Mouse (Mus musculus): ENCODE data around the gene Myo18a. TPM values are rescaled to one million over a fixed set of nuclear protein-coding genes. Genes with fewer than 3 reads are reported as not detected.

Gene Myo18a
- polyA plus RNA-seq, 1 experiment from 2014 or later, result 29.5 TPM

DNA sequence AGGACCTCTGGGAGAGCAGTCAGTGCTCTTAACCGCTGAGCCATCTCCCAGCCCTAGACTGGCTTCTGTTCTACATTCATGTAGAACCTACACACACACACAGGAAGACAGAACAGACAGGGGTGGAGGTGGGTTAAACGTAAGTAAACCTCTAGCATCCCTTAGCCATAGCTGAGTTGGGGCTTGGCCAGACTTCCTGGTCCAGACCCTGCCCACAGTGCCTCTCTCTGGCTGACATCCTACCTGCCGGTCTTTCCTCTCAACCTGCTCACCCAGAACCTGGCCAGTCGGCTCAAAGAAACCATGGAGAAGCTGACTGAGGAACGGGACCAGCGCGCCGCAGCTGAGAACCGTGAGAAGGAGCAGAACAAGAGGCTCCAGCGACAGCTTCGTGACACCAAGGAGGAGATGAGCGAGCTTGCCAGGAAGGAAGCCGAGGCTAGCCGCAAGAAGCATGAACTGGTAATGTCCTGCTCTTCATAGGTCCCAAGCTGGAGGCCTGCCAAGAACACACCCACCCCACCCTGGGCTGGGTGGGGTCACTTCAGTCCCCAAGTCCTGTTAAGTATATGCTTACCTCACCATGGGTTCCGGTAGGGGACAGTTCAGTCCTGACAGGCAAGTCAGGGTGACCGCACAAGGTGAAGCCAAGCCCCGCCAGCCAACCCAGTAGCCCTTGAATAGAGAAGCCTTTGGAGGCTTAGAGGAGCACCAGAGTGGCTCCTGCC, 90.1 kb downstream of the Myo18a start:
- Histone ChIP-seq H3K9me3 (replicated peaks) (no peaks in the 10 kb centered on the region), H3K4me1 (peaks cover 56% of the 10 kb centered on the region), H3K4me3 (no peak overlapping the region), H3K27me3 (ENCODE audit: low read depth, poor library complexity, severe bottlenecking) (peaks cover 84% of the 10 kb centered on the region), H3K36me3 (peaks cover 72% of the 10 kb centered on the region), H3K27ac (no peak overlapping the region)
- DNase-seq (ENCODE audit: low spot score), result no peak
- WGBS, result 90% methylated on average over 17 of the region's 17 CpGs

DNA sequence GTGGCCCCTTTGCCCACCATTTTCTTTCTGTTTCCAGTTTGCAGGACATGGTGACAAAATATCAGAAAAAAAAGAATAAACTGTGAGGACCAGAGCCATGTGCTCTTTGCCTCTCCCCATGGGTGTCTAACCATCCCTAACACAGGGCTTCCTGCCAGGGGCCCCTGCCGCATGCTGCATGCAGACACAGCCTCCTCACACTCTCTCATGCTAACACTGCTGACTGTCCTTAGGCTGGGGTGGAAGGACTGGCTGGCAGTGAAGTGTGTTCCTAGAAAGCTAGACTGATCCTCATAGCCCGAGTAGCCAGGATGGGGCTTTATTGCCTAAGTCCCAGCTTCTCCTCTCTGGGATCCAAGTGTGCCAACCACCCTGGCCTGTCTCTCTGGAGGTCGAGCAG, 91.6 kb downstream of the Myo18a start:
- peaks cover 84% of the 10 kb centered on the region for H3K27me3 ChIP-seq (ENCODE audit: low read depth, poor library complexity, severe bottlenecking)
- no peak overlapping the region for H3K4me3 ChIP-seq
- H3K27ac ChIP-seq, result no peak overlapping the region
- no peak for DNase-seq (ENCODE audit: low spot score)
- no peaks in the 10 kb centered on the region for H3K9me3 ChIP-seq (replicated peaks)
- peaks cover 69% of the 10 kb centered on the region for H3K36me3 ChIP-seq
- peaks cover 58% of the 10 kb centered on the region for H3K4me1 ChIP-seq
- WGBS, result 62% methylated on average over 3 of the region's 3 CpGs

DNA sequence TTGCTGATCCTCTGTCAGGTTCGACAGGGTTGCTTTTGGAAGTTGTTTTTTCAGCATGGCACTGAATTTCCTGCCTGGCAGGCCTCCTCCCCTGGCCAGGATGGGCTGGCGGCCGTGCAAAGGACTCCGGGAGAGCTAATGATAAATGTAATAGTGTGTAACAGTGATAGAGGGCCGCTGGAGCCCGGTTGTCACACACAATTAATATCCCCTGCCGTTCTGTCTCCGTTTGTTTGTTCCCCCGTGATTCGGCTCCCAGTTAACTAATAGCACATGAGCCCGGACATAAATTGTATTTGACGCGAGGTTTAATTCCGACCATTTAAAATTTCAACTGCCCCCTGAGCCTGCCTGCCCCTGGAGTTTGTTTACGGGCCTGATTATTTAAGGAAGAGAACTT, 92.3 kb downstream of the Myo18a start:
- no peaks in the 10 kb centered on the region for H3K9me3 ChIP-seq (replicated peaks)
- peaks cover 58% of the 10 kb centered on the region for H3K4me1 ChIP-seq
- H3K4me3 ChIP-seq, result no peak overlapping the region
- 19% methylated on average over 15 of the region's 15 CpGs for WGBS
- DNase-seq (ENCODE audit: low spot score), result no peak
- H3K36me3 ChIP-seq, result peaks cover 69% of the 10 kb centered on the region
- H3K27me3 ChIP-seq (ENCODE audit: low read depth, poor library complexity, severe bottlenecking), result peaks cover 84% of the 10 kb centered on the region
- H3K27ac ChIP-seq, result no peak overlapping the region

DNA sequence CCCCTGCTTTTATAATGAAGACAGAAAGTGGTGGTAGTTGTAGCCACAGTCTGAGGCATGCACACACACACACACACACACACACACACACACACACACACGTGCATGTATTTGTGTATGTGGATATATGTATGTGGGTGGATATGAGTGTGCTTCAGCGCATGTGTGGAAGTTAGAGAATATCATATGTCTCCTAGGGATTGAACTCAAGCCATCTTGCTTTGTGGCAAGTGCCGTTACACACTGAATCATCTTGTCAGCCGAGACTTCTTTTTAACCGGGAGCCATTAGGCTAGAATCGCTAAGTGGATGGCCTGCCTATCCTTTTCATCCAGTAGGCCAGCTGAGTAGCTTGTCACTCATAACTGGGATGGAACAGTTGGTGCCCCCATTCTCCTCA, 94.0 kb downstream of the Myo18a start:
- no peak overlapping the region for H3K4me3 ChIP-seq
- WGBS, result 87% methylated on average over 6 of the region's 6 CpGs
- H3K36me3 ChIP-seq, result peaks cover 61% of the 10 kb centered on the region
- no peak overlapping the region for H3K27ac ChIP-seq
- peaks cover 84% of the 10 kb centered on the region for H3K27me3 ChIP-seq (ENCODE audit: low read depth, poor library complexity, severe bottlenecking)
- H3K4me1 ChIP-seq, result peaks cover 45% of the 10 kb centered on the region
- DNase-seq (ENCODE audit: low spot score), result no peak
- H3K9me3 ChIP-seq (replicated peaks), result no peaks in the 10 kb centered on the region

DNA sequence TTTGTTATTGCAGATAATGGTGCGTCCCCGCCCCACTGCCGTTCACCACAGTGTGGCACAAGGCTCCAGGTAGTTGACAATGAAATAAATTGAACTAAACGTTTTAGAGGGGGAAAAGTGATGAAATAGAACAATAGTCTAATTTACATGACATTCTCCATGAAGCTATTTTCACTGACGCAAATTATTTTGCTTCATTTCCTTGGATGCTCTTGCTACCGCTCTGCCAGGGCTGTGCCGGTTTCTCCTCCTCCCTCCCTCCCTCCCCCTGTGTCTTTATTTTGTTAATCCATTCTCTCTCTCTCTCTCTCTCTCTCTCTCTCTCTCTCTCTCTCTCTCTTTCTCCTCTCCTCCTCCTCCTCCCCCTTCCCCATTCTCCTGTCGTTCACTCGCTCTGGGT, 95.5 kb downstream of the Myo18a start:
- peaks cover 48% of the 10 kb centered on the region for H3K36me3 ChIP-seq
- 41% methylated on average over 9 of the region's 9 CpGs for WGBS
- H3K4me3 ChIP-seq, result no peak overlapping the region
- DNase-seq (ENCODE audit: low spot score), result no peak
- peaks cover 86% of the 10 kb centered on the region for H3K27me3 ChIP-seq (ENCODE audit: low read depth, poor library complexity, severe bottlenecking)
- H3K27ac ChIP-seq, result peak overlapping the region; percentile 3; the same call in 1 of the 2 replicates
- H3K4me1 ChIP-seq, result peaks cover 45% of the 10 kb centered on the region
- H3K9me3 ChIP-seq (replicated peaks), result no peaks in the 10 kb centered on the region

DNA sequence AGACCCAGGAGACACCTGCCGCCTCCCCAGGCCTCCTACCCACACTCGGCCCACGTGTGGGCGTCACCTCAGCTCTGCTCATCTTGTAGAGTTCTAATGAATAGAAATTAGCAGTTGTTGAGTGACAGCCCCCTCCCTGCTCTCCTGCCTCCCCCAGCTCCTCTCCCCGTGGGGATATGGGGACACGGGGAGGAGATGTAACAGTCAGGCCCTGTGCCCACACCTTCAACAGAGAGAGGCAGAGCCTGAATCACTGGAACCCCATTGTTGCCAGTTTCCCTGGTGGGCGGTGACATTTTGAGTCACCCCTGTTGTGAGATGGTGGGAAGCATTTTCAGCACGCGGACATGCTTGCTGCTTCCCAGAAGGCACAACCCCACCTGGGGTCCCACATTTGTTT, 97.9 kb downstream of the Myo18a start:
- Histone ChIP-seq H3K27me3 (ENCODE audit: low read depth, poor library complexity, severe bottlenecking) (peaks cover 94% of the 10 kb centered on the region), H3K4me1 (peaks cover 30% of the 10 kb centered on the region), H3K36me3 (peaks cover 42% of the 10 kb centered on the region), H3K4me3 (no peak overlapping the region), H3K9me3 (replicated peaks) (no peaks in the 10 kb centered on the region), H3K27ac (no peak overlapping the region)
- 81% methylated on average over 9 of the region's 9 CpGs for WGBS
- DNase-seq (ENCODE audit: low spot score), result no peak

DNA sequence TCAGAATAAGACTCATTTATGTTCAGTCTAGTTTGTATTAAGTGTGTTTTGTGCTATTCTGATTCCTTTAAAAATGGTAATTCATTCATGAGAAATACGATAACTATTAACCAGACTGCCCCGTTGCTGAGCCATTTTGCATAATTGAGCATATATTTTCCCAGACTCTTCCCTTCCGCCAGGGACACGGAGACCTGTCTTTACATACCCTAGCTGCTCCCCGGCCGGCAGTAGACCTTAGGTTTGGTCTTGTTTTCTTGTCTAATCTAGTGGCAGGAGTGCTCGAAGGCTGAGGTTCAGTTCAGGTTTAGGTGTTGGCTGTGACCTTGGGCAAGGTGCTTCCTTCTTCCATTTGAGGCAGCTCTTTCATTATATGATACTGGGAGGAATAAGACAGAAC, 99.8 kb downstream of the Myo18a start:
- 91% methylated on average over 7 of the region's 7 CpGs for WGBS
- Histone ChIP-seq H3K27ac (no peak overlapping the region), H3K4me3 (no peak overlapping the region), H3K27me3 (ENCODE audit: low read depth, poor library complexity, severe bottlenecking) (peaks cover 100% of the 10 kb centered on the region), H3K9me3 (replicated peaks) (no peaks in the 10 kb centered on the region), H3K4me1 (peaks cover 32% of the 10 kb centered on the region), H3K36me3 (peaks cover 35% of the 10 kb centered on the region)
- DNase-seq (ENCODE audit: low spot score), result no peak

DNA sequence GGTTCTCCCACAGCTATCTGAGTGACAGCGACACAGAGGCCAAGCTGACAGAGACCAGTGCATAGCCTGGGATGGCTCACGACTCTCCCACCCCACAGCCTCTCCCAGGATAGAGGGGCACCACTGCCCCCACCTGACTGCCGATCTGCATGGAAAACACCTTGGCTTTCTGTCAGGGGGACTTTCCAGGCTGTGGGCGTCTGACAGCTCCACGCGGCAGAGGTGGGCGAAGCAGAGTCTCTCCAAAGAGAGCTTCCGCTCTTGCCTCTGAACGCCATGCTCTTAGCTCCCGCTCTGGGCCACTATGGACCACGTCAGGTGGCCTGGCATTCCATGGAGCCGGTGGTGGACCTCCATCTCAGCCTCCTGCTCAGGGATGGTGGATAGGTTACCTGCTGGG, 101.7 kb downstream of the Myo18a start:
- H3K4me1 ChIP-seq, result peaks cover 32% of the 10 kb centered on the region
- 54% methylated on average over 12 of the region's 12 CpGs for WGBS
- no peak for DNase-seq (ENCODE audit: low spot score)
- peaks cover 21% of the 10 kb centered on the region for H3K36me3 ChIP-seq
- H3K27me3 ChIP-seq (ENCODE audit: low read depth, poor library complexity, severe bottlenecking), result peaks cover 100% of the 10 kb centered on the region
- H3K9me3 ChIP-seq (replicated peaks), result no peaks in the 10 kb centered on the region
- H3K4me3 ChIP-seq, result no peak overlapping the region
- 0 out of 2 replicates have a peak overlapping the region, but pooled peaks have one; percentile 33 for H3K27ac ChIP-seq

DNA sequence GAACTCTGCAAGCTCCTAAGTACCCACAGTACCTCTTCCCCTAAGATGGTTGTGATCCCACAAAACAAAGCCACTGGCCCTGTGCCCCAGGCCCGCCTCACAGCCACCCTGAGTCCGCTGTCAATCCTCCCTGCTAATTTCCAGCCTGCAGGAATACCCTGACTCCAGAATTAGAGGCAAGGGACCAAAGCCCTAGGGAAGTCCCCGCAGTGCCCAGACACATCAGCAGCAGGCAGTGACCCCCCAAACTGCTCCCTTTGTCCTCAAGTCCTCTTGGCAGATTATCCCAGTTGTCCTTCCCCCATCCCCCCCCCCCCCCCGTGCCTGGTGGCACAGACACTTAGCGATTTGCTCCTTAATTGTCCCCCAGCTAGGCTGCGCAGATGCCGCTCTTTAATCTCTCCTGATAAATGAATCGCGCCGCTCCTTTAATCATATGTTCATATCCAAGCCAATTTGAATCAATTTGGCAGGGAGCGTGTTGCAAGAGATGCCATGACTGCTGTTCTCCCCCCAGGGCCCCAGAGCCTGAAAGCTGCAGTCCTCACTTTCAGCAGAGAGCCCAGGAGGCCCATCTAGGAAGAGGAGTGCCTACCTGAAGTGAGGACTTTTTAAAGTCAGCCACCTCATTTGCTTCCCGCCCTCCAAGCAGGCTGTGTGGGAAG, 104.5 kb downstream of the Myo18a start:
- Histone ChIP-seq H3K4me3 (no peak overlapping the region), H3K9me3 (replicated peaks) (no peaks in the 10 kb centered on the region), H3K27ac (0 out of 2 replicates have a peak overlapping the region, but pooled peaks have one; percentile 4), H3K36me3 (peaks cover 7% of the 10 kb centered on the region), H3K4me1 (peaks cover 40% of the 10 kb centered on the region), H3K27me3 (ENCODE audit: low read depth, poor library complexity, severe bottlenecking) (peaks cover 95% of the 10 kb centered on the region)
- DNase-seq (ENCODE audit: low spot score), result no peak
- WGBS, result 9% methylated on average over 11 of the region's 12 CpGs

DNA sequence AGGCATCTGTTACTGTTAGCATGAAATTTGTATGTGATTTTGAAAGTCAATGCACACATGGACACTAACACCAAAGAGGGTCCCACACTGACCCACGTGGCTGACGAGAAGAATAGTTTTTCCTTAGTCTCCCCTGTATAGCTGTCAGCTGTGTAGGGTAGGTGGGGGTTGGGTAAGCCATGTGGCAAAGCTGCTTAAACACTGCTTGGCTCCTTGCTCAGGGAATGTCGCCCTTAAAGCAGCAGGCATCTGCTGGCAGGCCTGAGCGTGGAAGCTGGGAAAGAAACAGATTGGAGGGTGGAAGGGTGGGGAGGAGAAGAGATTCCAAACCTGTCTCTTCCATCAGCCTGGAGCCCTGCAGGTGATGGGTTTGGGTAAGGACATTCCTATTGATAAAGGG, 108.4 kb downstream of the Myo18a start:
- H3K36me3 ChIP-seq, result no peaks in the 10 kb centered on the region
- no peak overlapping the region for H3K4me3 ChIP-seq
- H3K9me3 ChIP-seq (replicated peaks), result no peaks in the 10 kb centered on the region
- DNase-seq (ENCODE audit: low spot score), result no peak
- 43% methylated on average over 4 of the region's 4 CpGs for WGBS
- H3K27ac ChIP-seq, result no peak overlapping the region
- peaks cover 42% of the 10 kb centered on the region for H3K4me1 ChIP-seq
- peaks cover 86% of the 10 kb centered on the region for H3K27me3 ChIP-seq (ENCODE audit: low read depth, poor library complexity, severe bottlenecking)

DNA sequence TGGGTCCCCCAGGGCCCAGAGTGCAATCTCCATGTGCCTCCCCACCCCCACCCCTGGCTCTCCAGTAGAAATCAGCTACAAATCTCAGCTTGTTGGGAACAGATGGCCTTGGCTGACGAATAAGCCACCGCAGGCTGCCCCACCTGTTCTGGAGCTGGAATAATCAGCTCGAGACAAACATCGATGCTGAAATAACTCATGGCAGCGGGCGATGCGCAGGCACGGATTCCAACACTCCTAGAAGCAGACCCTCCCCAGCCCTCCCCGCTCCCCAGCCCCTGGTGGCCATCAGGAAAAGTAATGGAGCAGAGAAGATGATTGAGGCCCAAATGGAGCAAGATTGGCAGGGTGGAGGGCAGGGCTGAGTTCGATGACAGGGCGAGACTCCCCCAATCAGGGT, 109.2 kb downstream of the Myo18a start:
- peaks cover 46% of the 10 kb centered on the region for H3K4me1 ChIP-seq
- peak overlapping the region; percentile 27; the same call in 1 of the 2 replicates for H3K4me3 ChIP-seq
- WGBS, result 2% methylated on average over 11 of the region's 11 CpGs
- H3K9me3 ChIP-seq (replicated peaks), result no peaks in the 10 kb centered on the region
- no peak overlapping the region for H3K27ac ChIP-seq
- no peaks in the 10 kb centered on the region for H3K36me3 ChIP-seq
- peaks cover 86% of the 10 kb centered on the region for H3K27me3 ChIP-seq (ENCODE audit: low read depth, poor library complexity, severe bottlenecking)
- DNase-seq (ENCODE audit: low spot score), result no peak

DNA sequence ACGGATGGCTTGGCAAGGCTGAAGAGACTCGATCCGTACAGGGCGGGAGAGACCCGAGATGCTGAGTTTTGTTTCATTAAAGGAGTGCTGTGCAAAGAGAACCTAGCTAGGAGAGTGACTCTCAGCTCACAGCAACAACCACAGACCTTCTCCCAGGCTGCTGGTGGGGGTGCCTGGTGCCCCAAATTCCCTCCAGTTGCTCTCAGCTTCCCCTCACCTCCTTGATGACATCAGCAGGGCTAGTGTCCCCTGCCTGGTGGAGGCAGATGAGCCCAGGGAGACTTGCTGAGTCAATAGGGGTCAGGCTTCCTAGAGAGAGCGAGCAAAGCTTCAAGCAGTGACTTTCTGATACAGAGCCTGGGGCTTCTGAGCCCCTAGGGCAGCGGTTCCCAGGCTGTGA, 109.6 kb downstream of the Myo18a start:
- H3K27ac ChIP-seq, result no peak overlapping the region; the same call in 1 of the 2 replicates
- DNase-seq (ENCODE audit: low spot score), result no peak
- H3K27me3 ChIP-seq (ENCODE audit: low read depth, poor library complexity, severe bottlenecking), result peaks cover 84% of the 10 kb centered on the region
- H3K4me1 ChIP-seq, result peaks cover 42% of the 10 kb centered on the region
- no peaks in the 10 kb centered on the region for H3K36me3 ChIP-seq
- H3K9me3 ChIP-seq (replicated peaks), result no peaks in the 10 kb centered on the region
- H3K4me3 ChIP-seq, result peak overlapping the region; percentile 27; the same call in 1 of the 2 replicates
- WGBS, result 3% methylated on average over 7 of the region's 7 CpGs

DNA sequence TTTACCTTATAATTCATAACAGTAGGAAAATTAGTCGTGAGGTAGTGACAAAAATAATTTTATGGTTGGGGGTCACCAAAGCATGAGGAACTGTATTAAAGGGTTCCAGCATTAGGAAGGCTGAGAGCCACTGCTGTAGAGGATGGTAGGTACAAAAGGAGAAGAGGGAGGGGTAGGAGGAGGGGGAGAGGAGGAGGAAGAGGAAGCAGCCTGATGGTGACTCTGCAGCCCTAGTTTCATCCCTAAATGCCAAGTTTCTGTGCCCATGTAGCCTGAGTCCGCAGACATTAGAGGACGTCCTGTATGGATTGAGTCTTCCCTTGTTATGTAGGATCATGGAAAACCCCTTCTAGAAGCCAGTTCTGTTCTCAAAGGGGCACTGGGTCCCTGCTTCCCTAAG, 110.1 kb downstream of the Myo18a start:
- Histone ChIP-seq H3K9me3 (replicated peaks) (no peaks in the 10 kb centered on the region), H3K4me3 (0 out of 2 replicates have a peak overlapping the region, but pooled peaks have one; percentile 27), H3K36me3 (no peaks in the 10 kb centered on the region), H3K27me3 (ENCODE audit: low read depth, poor library complexity, severe bottlenecking) (peaks cover 80% of the 10 kb centered on the region), H3K27ac (no peak overlapping the region), H3K4me1 (peaks cover 38% of the 10 kb centered on the region)
- 40% methylated on average over 3 of the region's 3 CpGs for WGBS
- no peak for DNase-seq (ENCODE audit: low spot score)

Measured in limb, embryonic 10.5 days (tissue).